Mouse (Mus musculus) cerebellum, adult 18-20 months (tissue): Measurements from ENCODE around the gene 4930442H23Rik.
"Not testable (repeated sequence)": the region's sequence is repeated elsewhere in the genome, so short reads cannot be mapped to it uniquely, and the experiment has no call there.

Experiments
- DNase-seq, 2 experiments: peaks; one replicate each; pipeline ENCODE4 v3.0.0; 2021

Gene 4930442H23Rik

GRCm38 (mm10) chr10:81176466-81177271 lies 7.0 kb downstream of the 4930442H23Rik start, which contains the start of gene Eef2:
Eef2 (plus strand) TSS chr10:81176631.
- peak; percentile 98 to 100 for DNase-seq

- no peak for DNase-seq
Measured at GRCm38 (mm10) chr10:81175936-81176465, 7.6 kb downstream of the 4930442H23Rik start.

GRCm38 (mm10) chr10:81175345-81175701 lies 8.3 kb downstream of the 4930442H23Rik start:
- DNase-seq, result not testable (repeated sequence)

GRCm38 (mm10) chr10:81174617-81175344 lies 8.9 kb downstream of the 4930442H23Rik start:
- DNase-seq, result peak; percentile 90 to 95

GRCm38 (mm10) chr10:81173132-81173531 lies 10.5 kb downstream of the 4930442H23Rik start:
- DNase-seq, result peak; percentile 73 to 90

GRCm38 (mm10) chr10:81169411-81169900 lies 14.2 kb downstream of the 4930442H23Rik start:
- DNase-seq, result peak in 1 of 2 experiments; percentile 35

- peak; percentile 77 to 84 for DNase-seq
Measured at GRCm38 (mm10) chr10:81168521-81169244, 15.0 kb downstream of the 4930442H23Rik start.

- no peak for DNase-seq
Measured at GRCm38 (mm10) chr10:81168087-81168431, 15.6 kb downstream of the 4930442H23Rik start.

GRCm38 (mm10) chr10:81167200-81168086 lies 16.2 kb downstream of the 4930442H23Rik start, which contains the start of gene Pias4:
Pias4 (minus strand) TSS chr10:81167923.
- DNase-seq, result peak; percentile 100

- peak; percentile 68 to 76 for DNase-seq
Measured at GRCm38 (mm10) chr10:81165118-81165517, 18.5 kb downstream of the 4930442H23Rik start.

- no peak for DNase-seq
Measured at GRCm38 (mm10) chr10:81162318-81162652, 21.4 kb downstream of the 4930442H23Rik start.

GRCm38 (mm10) chr10:81161602-81162317 lies 21.9 kb downstream of the 4930442H23Rik start:
- DNase-seq, result no peak

GRCm38 (mm10) chr10:81154736-81155135 lies 28.9 kb downstream of the 4930442H23Rik start:
- DNase-seq, result no peak

- DNase-seq, result no peak
Measured at GRCm38 (mm10) chr10:81154313-81154712, 29.3 kb downstream of the 4930442H23Rik start.

- DNase-seq, result no peak
Measured at GRCm38 (mm10) chr10:81152609-81153008, 31.0 kb downstream of the 4930442H23Rik start.

- no peak for DNase-seq
Measured at GRCm38 (mm10) chr10:81151261-81151660, 32.4 kb downstream of the 4930442H23Rik start.

GRCm38 (mm10) chr10:81146296-81146695 lies 37.4 kb downstream of the 4930442H23Rik start:
- no peak for DNase-seq

GRCm38 (mm10) chr10:81145778-81146177 lies 37.9 kb downstream of the 4930442H23Rik start:
- no peak for DNase-seq

- no peak for DNase-seq
Measured at GRCm38 (mm10) chr10:81145307-81145706, 38.3 kb downstream of the 4930442H23Rik start.

GRCm38 (mm10) chr10:81144667-81145066 lies 39.0 kb downstream of the 4930442H23Rik start:
- peak in 1 of 2 experiments; percentile 43 for DNase-seq

- peak in 1 of 2 experiments; percentile 40 for DNase-seq
Measured at GRCm38 (mm10) chr10:81143845-81144437, 39.7 kb downstream of the 4930442H23Rik start.
